Comparison of ENCODE assay signal across 9 mouse cellular contexts in the genomic region with DNA sequence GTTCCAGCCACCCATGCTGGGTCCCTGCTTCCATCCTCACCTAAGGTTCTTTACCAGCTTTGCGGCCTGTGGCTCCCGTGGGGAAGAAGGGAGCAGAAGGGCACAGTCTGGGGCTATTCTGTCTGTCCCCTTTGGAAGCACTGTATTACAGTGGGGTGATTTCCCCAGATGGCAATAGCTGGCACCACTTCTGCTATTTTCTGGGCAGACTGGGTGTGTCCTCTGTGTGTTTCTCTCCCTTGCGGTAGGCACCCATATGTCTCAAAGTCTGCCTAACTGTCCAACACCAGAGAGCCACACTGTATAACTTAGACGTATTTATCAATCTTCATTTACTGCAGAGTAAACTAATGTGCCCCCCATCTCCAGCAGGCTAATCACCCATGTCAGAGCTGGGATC.
A peak's percentile ranks its signal among the peaks of the same experiment; 100 is the strongest.
DNase-seq lines count a peak whose midpoint lies in the region; ATAC-seq lines count a peak whose summit lies in the region.
"Had no signal": no experiment of that assay in that cellular context is flagged by ENCODE, and none has a peak within 500 bp of the region (broad histone marks: within the 10 kb centered on the region; RNA-seq: fewer than 3 reads in every experiment).

No protein-coding gene starts in this region.

- peak; percentile 68 to 92 for ATAC-seq in hematopoietic stem cell, adult 5-6 weeks (replicated peaks in 1 of 2; ENCODE audit: insufficient read depth in 1 of 2, low FRiP score in 2 of 2, low TSS enrichment in 1 of 2, low read depth in 1 of 2, poor library complexity in 2 of 2, severe bottlenecking in 2 of 2)
- ATAC-seq: inflammation-experienced regulatory T-cells, adult 6 months had no signal

- intact Hi-C loops in left cerebral cortex, postnatal 4 days (cut with DNase I) = no loop called here
- intact Hi-C loops in left cerebral cortex, postnatal 10 days (cut with DNase I) = no loop called here

- peak; percentile 20 for DNase-seq in left cerebral cortex, postnatal 4 days
- DNase-seq in left cerebral cortex, postnatal 10 days (ENCODE audit: extremely low spot score in 1 of 2, low spot score in 2 of 2) = no peak
- peak; percentile 51 for DNase-seq in brain, adult 2 months (ENCODE audit: low read depth, low spot score)
- DNase-seq in monocyte, adult 2 months (ENCODE audit: low read depth in 1 of 2, low spot score in 2 of 2) = peak; percentile 52 to 54
- no peak for DNase-seq in embryo, embryonic 9.5 days (ENCODE audit: extremely low spot score)
- DNase-seq in T-cell, adult 2 months (ENCODE audit: low spot score) = no peak
- DNase-seq in MN1 (ENCODE audit: low spot score) = no peak

Comparison
In these comparisons a context has a peak if more than half of its experiments do, and no peak if none do; other contexts are left out.
1. DNase-seq: peak in left cerebral cortex, postnatal 4 days (single experiment), brain, adult 2 months (single experiment) and monocyte, adult 2 months (2 of 2); none in left cerebral cortex, postnatal 10 days (0 of 2), embryo, embryonic 9.5 days (single experiment), T-cell, adult 2 months (single experiment) and MN1 (single experiment).